Mouse (Mus musculus) testis, adult 2 months (tissue): ENCODE data around the gene Usp39.

Source experiments
- CTCF ChIP-seq: fragments of 200-500 bp; IDR thresholded peaks from 2 replicates; pipeline ENCODE4 v1.5.1; 2012; ENCODE audit warnings: low read depth, mild to moderate bottlenecking, inconsistent platforms, low read length, moderate library complexity; ENCODE audit not compliant: control insufficient read depth, insufficient read depth, insufficient replicate concordance
- POLR2A ChIP-seq: fragments of 200-500 bp; IDR thresholded peaks from 2 replicates; pipeline ENCODE4 v1.6.1; 2012; ENCODE audit warnings: low read depth, mild to moderate bottlenecking, inconsistent platforms, low read length, moderate library complexity; ENCODE audit not compliant: control insufficient read depth

- TF ChIP-seq CTCF (no peak), POLR2A (no peak)
Measured at GRCm38 (mm10) chr6:72279505-72279904, 65.5 kb downstream of the Usp39 start.
